Mouse (Mus musculus): ENCODE measurements around the gene Agfg2. TPM values are rescaled to one million over a fixed set of nuclear protein-coding genes. Genes with fewer than 3 reads are reported as not detected.

The Agfg2 gene
- polyA plus RNA-seq, 1 experiment from 2014 or later: 18.1 TPM

GRCm38 (mm10) chr5:137644484-137644883, 40.0 kb downstream of the Agfg2 start:
- Histone ChIP-seq H3K4me3 (replicated peaks) (no peak overlapping the region), H3K9me3 (replicated peaks) (no peaks in the 10 kb centered on the region), H3K27ac (replicated peaks) (no peak overlapping the region), H3K4me2 (replicated peaks) (no peak overlapping the region), H3K4me1 (peaks cover 27% of the 10 kb centered on the region), H3K27me3 (peaks cover 34% of the 10 kb centered on the region), H3K9ac (no peak overlapping the region), H3K36me3 (peaks cover 24% of the 10 kb centered on the region)
- ATAC-seq (ENCODE audit: insufficient number of reproducible peaks, low FRiP score, low TSS enrichment, low read depth): no peak
- WGBS: 39% methylated on average over 19 of the region's 19 CpGs

- ATAC-seq (ENCODE audit: insufficient number of reproducible peaks, low FRiP score, low TSS enrichment, low read depth): no peak
- no peak overlapping the region for H3K9ac ChIP-seq
- peaks cover 18% of the 10 kb centered on the region for H3K4me1 ChIP-seq
- H3K36me3 ChIP-seq: peaks cover 39% of the 10 kb centered on the region
- no peaks in the 10 kb centered on the region for H3K9me3 ChIP-seq (replicated peaks)
- 44% methylated on average over 4 of the region's 4 CpGs for WGBS
- no peak overlapping the region for H3K27ac ChIP-seq (replicated peaks)
- H3K4me2 ChIP-seq (replicated peaks): no peak overlapping the region
- H3K4me3 ChIP-seq (replicated peaks): no peak overlapping the region
- peaks cover 34% of the 10 kb centered on the region for H3K27me3 ChIP-seq
Measured at GRCm38 (mm10) chr5:137642886-137643285, 41.6 kb downstream of the Agfg2 start.

GRCm38 (mm10) chr5:137641054-137641453, 43.5 kb downstream of the Agfg2 start, which contains the start of gene Sap25:
TSS of gene Sap25 (plus strand) at chr5:137641334.
- no peak for ATAC-seq (ENCODE audit: insufficient number of reproducible peaks, low FRiP score, low TSS enrichment, low read depth)
- Histone ChIP-seq H3K4me3 (replicated peaks) (no peak within 1 kb of the TSS), H3K4me2 (replicated peaks) (no peak within 1 kb of the TSS), H3K9ac (no peak within 1 kb of the TSS), H3K27ac (replicated peaks) (no peak within 1 kb of the TSS), H3K4me1 (peaks cover 13% of the 10 kb centered on the region), H3K36me3 (peaks cover 58% of the 10 kb centered on the region), H3K9me3 (replicated peaks) (no peaks in the 10 kb centered on the region), H3K27me3 (peaks cover 29% of the 10 kb centered on the region)
- 88% methylated on average over 19 of the region's 19 CpGs for WGBS

DNA sequence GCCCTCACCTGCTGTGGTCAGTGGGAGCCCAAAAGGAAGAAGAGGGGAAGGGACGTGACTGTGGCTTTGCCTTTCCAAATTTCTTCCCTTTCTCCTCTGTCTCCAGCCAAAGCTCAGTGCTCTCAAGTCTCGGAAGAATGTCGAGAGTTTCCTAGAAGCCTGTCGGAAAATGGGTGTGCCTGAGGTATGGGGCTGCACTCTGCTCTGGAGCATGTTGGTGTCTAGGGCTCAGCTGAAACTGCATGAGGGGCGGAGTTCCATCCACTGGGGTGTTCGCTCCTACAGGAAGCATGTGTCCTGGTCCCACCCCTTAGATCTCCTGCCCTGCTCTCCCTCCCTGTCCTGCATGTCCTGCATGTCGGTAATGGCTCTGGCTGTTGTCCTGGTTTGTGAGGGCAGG, 45.1 kb downstream of the Agfg2 start:
- Histone ChIP-seq H3K27ac (replicated peaks) (no peak overlapping the region), H3K9me3 (replicated peaks) (no peaks in the 10 kb centered on the region), H3K4me2 (replicated peaks) (no peak overlapping the region), H3K36me3 (peaks cover 68% of the 10 kb centered on the region), H3K9ac (no peak overlapping the region), H3K4me3 (replicated peaks) (no peak overlapping the region), H3K4me1 (0 out of 2 replicates have a peak, but pooled peaks cover 4% of the 10 kb centered on the region), H3K27me3 (peaks cover 13% of the 10 kb centered on the region)
- 67% methylated on average over 7 of the region's 7 CpGs for WGBS
- ATAC-seq (ENCODE audit: insufficient number of reproducible peaks, low FRiP score, low TSS enrichment, low read depth): no peak

GRCm38 (mm10) chr5:137633397-137634084, 51.0 kb downstream of the Agfg2 start:
- no peak overlapping the region for H3K9ac ChIP-seq
- H3K27ac ChIP-seq (replicated peaks): peak overlapping the region; percentile 34; the same call in 1 of the 2 replicates
- peaks cover 52% of the 10 kb centered on the region for H3K36me3 ChIP-seq

GRCm38 (mm10) chr5:137631591-137631990, 52.9 kb downstream of the Agfg2 start:
- Histone ChIP-seq H3K27me3 (no peaks in the 10 kb centered on the region), H3K4me3 (replicated peaks) (0 out of 2 replicates have a peak overlapping the region, but pooled peaks have one; percentile 6), H3K36me3 (peaks cover 33% of the 10 kb centered on the region), H3K4me2 (replicated peaks) (peak overlapping the region; percentile 91; the same call in 1 of the 2 replicates), H3K9me3 (replicated peaks) (no peaks in the 10 kb centered on the region), H3K4me1 (peaks cover 52% of the 10 kb centered on the region), H3K9ac (no peak overlapping the region), H3K27ac (replicated peaks) (peak overlapping the region; percentile 92)
- ATAC-seq (ENCODE audit: insufficient number of reproducible peaks, low FRiP score, low TSS enrichment, low read depth): no peak
- 58% methylated on average over 4 of the region's 4 CpGs for WGBS

More at GRCm38 (mm10) chr5:137633397-137634084, 51.0 kb downstream of the Agfg2 start:
- 0 out of 2 replicates have a peak overlapping the region, but pooled peaks have one; percentile 4 for H3K4me2 ChIP-seq (replicated peaks)
- no peaks in the 10 kb centered on the region for H3K9me3 ChIP-seq (replicated peaks)
- ATAC-seq (ENCODE audit: insufficient number of reproducible peaks, low FRiP score, low TSS enrichment, low read depth): no peak
- H3K4me1 ChIP-seq: peaks cover 46% of the 10 kb centered on the region
- H3K27me3 ChIP-seq: no peaks in the 10 kb centered on the region
- H3K4me3 ChIP-seq (replicated peaks): no peak overlapping the region
- WGBS: 58% methylated on average over 12 of the region's 12 CpGs

- peak overlapping the region; percentile 91 for H3K4me2 ChIP-seq (replicated peaks)
- no peaks in the 10 kb centered on the region for H3K27me3 ChIP-seq
- 58% methylated on average over 9 of the region's 9 CpGs for WGBS
- peak overlapping the region; percentile 99 for H3K4me3 ChIP-seq (replicated peaks)
- H3K36me3 ChIP-seq: peaks cover 28% of the 10 kb centered on the region
- ATAC-seq (ENCODE audit: insufficient number of reproducible peaks, low FRiP score, low TSS enrichment, low read depth): no peak
- peaks cover 52% of the 10 kb centered on the region for H3K4me1 ChIP-seq
- H3K27ac ChIP-seq (replicated peaks): peak overlapping the region; percentile 92
- no peaks in the 10 kb centered on the region for H3K9me3 ChIP-seq (replicated peaks)
- 0 out of 2 replicates have a peak overlapping the region, but pooled peaks have one; percentile 2 for H3K9ac ChIP-seq
Measured at GRCm38 (mm10) chr5:137631171-137631570, 53.4 kb downstream of the Agfg2 start.

DNA sequence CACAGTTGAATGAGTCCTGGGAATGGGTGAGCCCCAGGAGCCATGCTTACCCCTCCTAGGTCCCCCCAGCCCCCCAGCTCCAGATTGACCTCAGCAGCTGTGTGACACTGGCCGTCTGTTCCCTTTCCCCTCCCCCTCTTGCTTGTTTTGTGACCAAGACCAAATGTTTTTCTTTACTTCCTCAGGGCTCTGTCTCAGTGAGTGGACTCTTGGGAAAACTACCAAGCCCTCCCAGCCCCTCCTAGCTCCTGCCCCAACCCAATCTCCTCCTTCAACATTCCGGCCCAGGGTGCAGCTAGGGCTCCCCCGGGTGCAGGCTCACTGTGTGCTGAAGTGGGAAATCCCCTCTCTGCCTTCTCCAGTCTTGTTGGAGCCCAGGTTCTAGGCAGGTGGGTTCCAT, 53.9 kb downstream of the Agfg2 start:
- ATAC-seq (ENCODE audit: insufficient number of reproducible peaks, low FRiP score, low TSS enrichment, low read depth): no peak
- peaks cover 23% of the 10 kb centered on the region for H3K36me3 ChIP-seq
- 23% methylated on average over 3 of the region's 3 CpGs for WGBS
- peak overlapping the region; percentile 99 for H3K4me3 ChIP-seq (replicated peaks)
- peak overlapping the region; percentile 92 for H3K27ac ChIP-seq (replicated peaks)
- peak overlapping the region; percentile 91 for H3K4me2 ChIP-seq (replicated peaks)
- H3K9me3 ChIP-seq (replicated peaks): no peaks in the 10 kb centered on the region
- H3K4me1 ChIP-seq: peaks cover 52% of the 10 kb centered on the region
- H3K9ac ChIP-seq: 0 out of 2 replicates have a peak overlapping the region, but pooled peaks have one; percentile 2
- no peaks in the 10 kb centered on the region for H3K27me3 ChIP-seq

- no peaks in the 10 kb centered on the region for H3K9me3 ChIP-seq (replicated peaks)
- ATAC-seq (ENCODE audit: insufficient number of reproducible peaks, low FRiP score, low TSS enrichment, low read depth): no peak
- H3K4me1 ChIP-seq: peaks cover 52% of the 10 kb centered on the region
- peak overlapping the region; percentile 92 for H3K27ac ChIP-seq (replicated peaks)
- no peaks in the 10 kb centered on the region for H3K27me3 ChIP-seq
- peak overlapping the region; percentile 91 for H3K4me2 ChIP-seq (replicated peaks)
- peak overlapping the region; percentile 99 for H3K4me3 ChIP-seq (replicated peaks)
- H3K9ac ChIP-seq: peak overlapping the region; percentile 87; the same call in 1 of the 2 replicates
- 13% methylated on average over 6 of the region's 6 CpGs for WGBS
- H3K36me3 ChIP-seq: peaks cover 17% of the 10 kb centered on the region
Measured at GRCm38 (mm10) chr5:137629906-137630545, 54.5 kb downstream of the Agfg2 start.

GRCm38 (mm10) chr5:137629306-137629721, 55.2 kb downstream of the Agfg2 start:
- peaks cover 52% of the 10 kb centered on the region for H3K4me1 ChIP-seq
- peak overlapping the region; percentile 91 for H3K4me2 ChIP-seq (replicated peaks)
- peak overlapping the region; percentile 92 for H3K27ac ChIP-seq (replicated peaks)
- no peaks in the 10 kb centered on the region for H3K9me3 ChIP-seq (replicated peaks)
- no peaks in the 10 kb centered on the region for H3K27me3 ChIP-seq
- peaks cover 17% of the 10 kb centered on the region for H3K36me3 ChIP-seq
- H3K9ac ChIP-seq: peak overlapping the region; percentile 87
- under 1% methylated on average over 23 of the region's 23 CpGs for WGBS
- H3K4me3 ChIP-seq (replicated peaks): peak overlapping the region; percentile 99
- no peak for ATAC-seq (ENCODE audit: insufficient number of reproducible peaks, low FRiP score, low TSS enrichment, low read depth)

GRCm38 (mm10) chr5:137628498-137629305, 55.8 kb downstream of the Agfg2 start, which contains the start of the genes Fbxo24, Lrch4 and Gm20605:
TSS of gene Fbxo24 (minus strand) at chr5:137629002.
TSS of gene Lrch4 (plus strand) at chr5:137629121.
TSS of gene Gm20605 (plus strand) at chr5:137629175.
- H3K27me3 ChIP-seq: no peaks in the 10 kb centered on the region
- ATAC-seq (ENCODE audit: insufficient number of reproducible peaks, low FRiP score, low TSS enrichment, low read depth): peak; percentile 98
- no peaks in the 10 kb centered on the region for H3K9me3 ChIP-seq (replicated peaks)
- peak within 1 kb of the TSS; percentile 87 for H3K9ac ChIP-seq
- peaks cover 11% of the 10 kb centered on the region for H3K36me3 ChIP-seq
- WGBS: under 1% methylated on average over 45 of the region's 46 CpGs
- H3K4me1 ChIP-seq: peaks cover 47% of the 10 kb centered on the region
- H3K4me3 ChIP-seq (replicated peaks): peak within 1 kb of the TSS; percentile 99
- peak within 1 kb of the TSS; percentile 92 for H3K27ac ChIP-seq (replicated peaks)
- peak within 1 kb of the TSS; percentile 91 for H3K4me2 ChIP-seq (replicated peaks)
